Mouse (Mus musculus) embryonic facial prominence, embryonic 10.5 days (tissue): ENCODE measurements around the gene Prss56. TPM values are rescaled to one million over a fixed set of nuclear protein-coding genes. Genes with fewer than 3 reads are reported as not detected.

Experiments used
- DNase-seq: peaks from one replicate; pipeline ENCODE4 v3.0.0-alpha.2; 2017; ENCODE audit warnings: low spot score
- H3K27ac ChIP-seq: fragments of 300-500 bp; sonication (generic); replicated peaks from 2 replicates; pipeline ENCODE4 v1.5.1; 2016; ENCODE audit warnings: mild to moderate bottlenecking
- H3K27me3 ChIP-seq: fragments of 300-500 bp; sonication (generic); replicated peaks from 2 replicates; pipeline ENCODE4 v1.6.1; 2016; ENCODE audit warnings: low read depth, mild to moderate bottlenecking; ENCODE audit not compliant: poor library complexity, severe bottlenecking
- H3K36me3 ChIP-seq: fragments of 300-500 bp; sonication (generic); replicated peaks from 2 replicates; pipeline ENCODE4 v1.6.1; 2016; ENCODE audit warnings: mild to moderate bottlenecking, moderate library complexity
- H3K4me1 ChIP-seq: fragments of 300-500 bp; sonication (generic); 2 replicates; pipeline ENCODE4 v1.6.1; 2016
- H3K4me3 ChIP-seq: fragments of 300-500 bp; sonication (generic); 2 replicates; pipeline ENCODE4 v1.5.1; 2016; ENCODE audit warnings: mild to moderate bottlenecking, moderate library complexity
- H3K9me3 ChIP-seq: fragments of 300-500 bp; sonication (generic); 2 replicates; pipeline ENCODE4 v1.6.1; 2016; ENCODE audit warnings: mild to moderate bottlenecking
- WGBS: fragments of 180-500 bp; shearing (Covaris S2); methylation state at CpG from one replicate; pipeline ENCODE4 v1.1.7; 2016; 5-methylcytosine and 5-hydroxymethylcytosine counted together
- polyA plus RNA-seq: library from polyadenylated mRNA; unstranded; fragments of >200 nt; fragmentation: Nextera tagmentation; extraction: Ambion mirVana; gene quantifications from 2 replicates; pipeline ENCODE4 v1.2.1, GENCODE M21; 2016

The Prss56 gene
- polyA plus RNA-seq, 1 experiment from 2014 or later: 0.71 TPM

GRCm38 (mm10) chr1:87164796-87165184, 18.3 kb upstream of the Prss56 start:
- Histone ChIP-seq H3K36me3 (no peaks in the 10 kb centered on the region), H3K27ac (no peak overlapping the region), H3K9me3 (no peaks in the 10 kb centered on the region), H3K4me1 (peaks cover 28% of the 10 kb centered on the region), H3K27me3 (peaks cover 99% of the 10 kb centered on the region), H3K4me3 (no peak overlapping the region)
- 44% methylated on average over 9 of the region's 9 CpGs for WGBS
- DNase-seq: no peak

- Histone ChIP-seq H3K9me3 (no peaks in the 10 kb centered on the region), H3K27ac (no peak overlapping the region), H3K4me3 (peak overlapping the region; percentile 33), H3K27me3 (peaks cover 96% of the 10 kb centered on the region), H3K36me3 (no peaks in the 10 kb centered on the region), H3K4me1 (peaks cover 43% of the 10 kb centered on the region)
- peak; percentile 53 for DNase-seq
- 8% methylated on average over 19 of the region's 19 CpGs for WGBS
These were observed 12.7 kb upstream of the Prss56 start for GRCm38 (mm10) chr1:87170458-87170857.

- Histone ChIP-seq H3K9me3 (no peaks in the 10 kb centered on the region), H3K27me3 (peaks cover 95% of the 10 kb centered on the region), H3K36me3 (no peaks in the 10 kb centered on the region), H3K27ac (no peak overlapping the region), H3K4me3 (no peak overlapping the region), H3K4me1 (peaks cover 50% of the 10 kb centered on the region)
- WGBS: 84% methylated on average over 1 of the region's 1 CpGs
- no peak for DNase-seq
These were observed 11.8 kb upstream of the Prss56 start for GRCm38 (mm10) chr1:87171312-87171711.

GRCm38 (mm10) chr1:87172316-87172715, 10.8 kb upstream of the Prss56 start:
- Histone ChIP-seq H3K4me3 (no peak overlapping the region), H3K27ac (no peak overlapping the region), H3K4me1 (peaks cover 50% of the 10 kb centered on the region), H3K36me3 (no peaks in the 10 kb centered on the region), H3K9me3 (no peaks in the 10 kb centered on the region), H3K27me3 (peaks cover 95% of the 10 kb centered on the region)
- 53% methylated on average over 9 of the region's 9 CpGs for WGBS
- DNase-seq: no peak

- Histone ChIP-seq H3K27me3 (peaks cover 77% of the 10 kb centered on the region), H3K27ac (no peak overlapping the region; the same call in 1 of the 2 replicates), H3K4me3 (peak overlapping the region; percentile 27; the same call in 1 of the 2 replicates), H3K36me3 (no peaks in the 10 kb centered on the region), H3K9me3 (no peaks in the 10 kb centered on the region), H3K4me1 (peaks cover 43% of the 10 kb centered on the region)
- DNase-seq: peak; percentile 86
- 25% methylated on average over 28 of the region's 28 CpGs for WGBS
These were observed 8.8 kb upstream of the Prss56 start for GRCm38 (mm10) chr1:87174006-87174955.

GRCm38 (mm10) chr1:87175852-87176292, 7.2 kb upstream of the Prss56 start:
- Histone ChIP-seq H3K36me3 (no peaks in the 10 kb centered on the region), H3K27me3 (peaks cover 77% of the 10 kb centered on the region), H3K27ac (no peak overlapping the region), H3K4me3 (no peak overlapping the region), H3K9me3 (no peaks in the 10 kb centered on the region), H3K4me1 (peaks cover 27% of the 10 kb centered on the region)
- WGBS: 15% methylated on average over 11 of the region's 11 CpGs
- peak; percentile 68 for DNase-seq

- no peak overlapping the region for H3K4me3 ChIP-seq
- 52% methylated on average over 5 of the region's 5 CpGs for WGBS
- H3K4me1 ChIP-seq: peaks cover 31% of the 10 kb centered on the region
- no peak overlapping the region for H3K27ac ChIP-seq
- no peaks in the 10 kb centered on the region for H3K9me3 ChIP-seq
- no peaks in the 10 kb centered on the region for H3K36me3 ChIP-seq
- DNase-seq: no peak
- H3K27me3 ChIP-seq: peaks cover 82% of the 10 kb centered on the region
These were observed 2.2 kb upstream of the Prss56 start for GRCm38 (mm10) chr1:87180896-87181295.

- Histone ChIP-seq H3K4me3 (peak overlapping the region; percentile 16; the same call in 1 of the 2 replicates), H3K4me1 (peaks cover 38% of the 10 kb centered on the region)
- peak; percentile 47 for DNase-seq
These were observed 1.1 kb downstream of the Prss56 start for GRCm38 (mm10) chr1:87183998-87184750.

GRCm38 (mm10) chr1:87184751-87185139, 1.6 kb downstream of the Prss56 start:
- peaks cover 97% of the 10 kb centered on the region for H3K27me3 ChIP-seq
- H3K4me1 ChIP-seq: peaks cover 38% of the 10 kb centered on the region
- H3K36me3 ChIP-seq: no peaks in the 10 kb centered on the region
- H3K9me3 ChIP-seq: no peaks in the 10 kb centered on the region
- H3K27ac ChIP-seq: no peak overlapping the region
- 11% methylated on average over 20 of the region's 20 CpGs for WGBS
- peak overlapping the region; percentile 16; the same call in 1 of the 2 replicates for H3K4me3 ChIP-seq
- peak; percentile 68 for DNase-seq

More at GRCm38 (mm10) chr1:87183998-87184750, 1.1 kb downstream of the Prss56 start:
- no peak overlapping the region for H3K27ac ChIP-seq
- no peaks in the 10 kb centered on the region for H3K9me3 ChIP-seq
- WGBS: 34% methylated on average over 15 of the region's 15 CpGs
- no peaks in the 10 kb centered on the region for H3K36me3 ChIP-seq
- peaks cover 96% of the 10 kb centered on the region for H3K27me3 ChIP-seq

GRCm38 (mm10) chr1:87185526-87185925, 2.4 kb downstream of the Prss56 start:
- no peak for DNase-seq
- WGBS: 12% methylated on average over 13 of the region's 13 CpGs
- H3K27ac ChIP-seq: no peak overlapping the region
- no peaks in the 10 kb centered on the region for H3K36me3 ChIP-seq
- no peaks in the 10 kb centered on the region for H3K9me3 ChIP-seq
- peaks cover 90% of the 10 kb centered on the region for H3K27me3 ChIP-seq
- no peak overlapping the region for H3K4me3 ChIP-seq
- H3K4me1 ChIP-seq: peaks cover 43% of the 10 kb centered on the region

GRCm38 (mm10) chr1:87186261-87187036, 3.3 kb downstream of the Prss56 start:
- H3K27me3 ChIP-seq: peaks cover 80% of the 10 kb centered on the region
- H3K36me3 ChIP-seq: no peaks in the 10 kb centered on the region
- peaks cover 49% of the 10 kb centered on the region for H3K4me1 ChIP-seq
- peak overlapping the region; percentile 61 for H3K4me3 ChIP-seq
- DNase-seq: no peak
- H3K27ac ChIP-seq: peak overlapping the region; percentile 7
- WGBS: 2% methylated on average over 54 of the region's 54 CpGs
- no peaks in the 10 kb centered on the region for H3K9me3 ChIP-seq

- Histone ChIP-seq H3K4me1 (peaks cover 49% of the 10 kb centered on the region), H3K4me3 (peak overlapping the region; percentile 61), H3K27ac (peak overlapping the region; percentile 7; the same call in 1 of the 2 replicates), H3K36me3 (no peaks in the 10 kb centered on the region), H3K9me3 (no peaks in the 10 kb centered on the region), H3K27me3 (peaks cover 75% of the 10 kb centered on the region)
- peak; percentile 91 for DNase-seq
- 0% methylated on average over 15 of the region's 15 CpGs for WGBS
These were observed 3.9 kb downstream of the Prss56 start for GRCm38 (mm10) chr1:87187037-87187355.
